Mouse (Mus musculus) E14TG2a.4 (cell line): Measurements from ENCODE around the gene Bmpr2.

Experiments
- CTCF ChIP-seq: conservative IDR thresholded peaks from 2 replicates; pipeline ENCODE4 v1.5.1; 2014; ENCODE audit warnings: low read length
- NANOG ChIP-seq: IDR thresholded peaks from 2 replicates; pipeline ENCODE4 v1.6.1; 2014; ENCODE audit warnings: borderline replicate concordance, low read length, mixed read lengths
- POU5F1 ChIP-seq: IDR thresholded peaks from 2 replicates; pipeline ENCODE4 v1.6.1; 2014; ENCODE audit warnings: low read length, borderline replicate concordance

DNA sequence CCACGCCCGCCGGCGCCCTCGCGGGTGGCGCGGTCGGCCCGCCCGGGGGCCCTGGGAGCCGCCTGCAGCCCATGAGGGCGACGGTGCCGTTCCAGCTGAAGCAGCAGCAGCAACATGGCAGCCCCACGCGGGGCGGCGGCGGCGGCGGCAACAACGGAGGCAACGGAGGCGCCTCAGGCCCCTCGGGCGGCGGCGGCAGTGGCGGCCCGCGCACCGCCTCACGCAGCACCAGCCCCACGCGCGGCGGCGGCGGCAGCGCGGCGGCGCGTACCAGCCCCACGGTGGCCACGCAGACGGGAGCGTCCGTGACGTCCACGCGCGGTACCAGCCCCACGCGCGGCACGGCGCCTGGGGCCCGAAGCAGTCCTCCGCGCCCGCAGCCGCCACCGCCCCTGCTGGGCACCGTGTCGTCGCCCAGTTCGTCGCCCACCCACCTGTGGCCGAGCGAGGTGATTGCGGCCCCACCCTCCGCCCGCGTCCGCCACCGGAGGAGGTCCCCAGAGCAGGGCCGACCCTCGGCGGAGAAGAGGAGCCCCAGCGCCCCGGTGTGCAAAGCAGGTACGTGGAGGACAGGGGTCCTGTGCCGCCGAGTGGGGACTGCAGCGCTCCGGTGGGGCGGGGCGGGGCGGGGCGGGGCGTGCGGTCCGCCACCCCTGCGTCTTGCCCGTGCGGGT lies 150.1 kb downstream of the Bmpr2 start:
- TF ChIP-seq CTCF (no peak), POU5F1 (no peak), NANOG (no peak)
